Mouse (Mus musculus) heart, embryonic 14.5 days (tissue): ENCODE data around the gene Scube3. TPM values are rescaled to one million over a fixed set of nuclear protein-coding genes. Genes with fewer than 3 reads are reported as not detected.

ENCODE experiments used
- ATAC-seq: fragments of 200-750 bp; cut with Nextera tagmentation; 2 replicates; pipeline ENCODE4 v1.8.0; 2017; ENCODE audit warnings: low read depth, moderate TSS enrichment; ENCODE audit not compliant: insufficient number of reproducible peaks, insufficient read depth, low FRiP score
- H3K27ac ChIP-seq, 2 experiments: fragments of 200-500 bp in 1 of 2; fragments of 300-500 bp in 1 of 2; sonication (generic) in 1 of 2; replicated peaks in 1 of 2; 2 replicates each; pipeline ENCODE4 v1.5.1; 2012 to 2014; ENCODE audit warnings: low read depth in 2 of 2, low read length in 2 of 2, control low read depth in 1 of 2, mild to moderate bottlenecking in 1 of 2, mixed read lengths in 1 of 2; ENCODE audit not compliant: control insufficient read depth in 1 of 2, insufficient read depth in 1 of 2
- H3K27me3 ChIP-seq: fragments of 300-500 bp; sonication (generic); 2 replicates; pipeline ENCODE4 v1.6.1; 2014; ENCODE audit warnings: mild to moderate bottlenecking, low read length, control low read depth; ENCODE audit not compliant: control insufficient read depth, insufficient read depth
- H3K36me3 ChIP-seq: fragments of 300-500 bp; sonication (generic); 2 replicates; pipeline ENCODE4 v1.6.1; 2014; ENCODE audit warnings: mild to moderate bottlenecking, control low read depth, low read length, mixed read lengths; ENCODE audit not compliant: control insufficient read depth, insufficient read depth
- H3K4me1 ChIP-seq, 2 experiments: fragments of 200-500 bp in 1 of 2; fragments of 300-500 bp in 1 of 2; sonication (generic) in 1 of 2; 2 replicates each; pipeline ENCODE4 v1.6.1; 2012 to 2014; ENCODE audit warnings: low read length in 2 of 2, control low read depth in 1 of 2, mixed read lengths in 1 of 2; ENCODE audit not compliant: control insufficient read depth in 2 of 2, insufficient read depth in 2 of 2
- H3K4me2 ChIP-seq: fragments of 300-500 bp; sonication (generic); 2 replicates; pipeline ENCODE4 v1.6.1; 2014; ENCODE audit warnings: mild to moderate bottlenecking, low read length
- H3K4me3 ChIP-seq, 2 experiments: fragments of 200-500 bp in 1 of 2; fragments of 300-500 bp in 1 of 2; sonication (generic) in 1 of 2; 2 replicates each; pipeline ENCODE4 v1.5.1; 2012 to 2014; ENCODE audit warnings: low read length in 2 of 2, mild to moderate bottlenecking in 2 of 2, control low read depth in 1 of 2, low read depth in 1 of 2, moderate library complexity in 1 of 2; ENCODE audit not compliant: control insufficient read depth in 1 of 2, insufficient read depth in 1 of 2
- H3K9ac ChIP-seq: fragments of 300-500 bp; sonication (generic); 2 replicates; pipeline ENCODE4 v1.6.1; 2014; ENCODE audit warnings: mild to moderate bottlenecking, low read length
- H3K9me3 ChIP-seq: fragments of 300-500 bp; sonication (generic); 2 replicates; pipeline ENCODE4 v1.6.1; 2016; ENCODE audit warnings: low read length, control low read depth; ENCODE audit not compliant: control insufficient read depth
- WGBS: fragments of 180-500 bp; shearing (Covaris S2); extraction: QIAGEN DNeasy Blood & Tissue Kit; methylation state at CpG from one replicate; pipeline ENCODE4 v1.1.7; 2014; 5-methylcytosine and 5-hydroxymethylcytosine counted together
- polyA plus RNA-seq: library from polyadenylated mRNA; unstranded; fragments of >200 nt; fragmentation: Nextera tagmentation; extraction: Ambion mirVana; gene quantifications from 2 replicates; pipeline ENCODE4 v1.2.1, GENCODE M21; 2014

The Scube3 gene
- polyA plus RNA-seq, 1 experiment from 2014 or later: 1.4 TPM

GRCm38 (mm10) chr17:28101284-28101887 lies 40.6 kb upstream of the Scube3 start:
- H3K9ac ChIP-seq: no peak overlapping the region
- 71% methylated on average over 12 of the region's 12 CpGs for WGBS
- no peak overlapping the region for H3K27ac ChIP-seq
- H3K4me3 ChIP-seq: no peak overlapping the region
- H3K36me3 ChIP-seq: no peaks in the 10 kb centered on the region
- no peak overlapping the region for H3K4me2 ChIP-seq
- no peaks in the 10 kb centered on the region for H3K4me1 ChIP-seq
- H3K27me3 ChIP-seq: no peaks in the 10 kb centered on the region
- 0 out of 2 replicates have a peak, but pooled peaks cover 5% of the 10 kb centered on the region for H3K9me3 ChIP-seq
- ATAC-seq: no peak

GRCm38 (mm10) chr17:28101902-28102319 lies 40.0 kb upstream of the Scube3 start:
- 43% methylated on average over 10 of the region's 10 CpGs for WGBS

GRCm38 (mm10) chr17:28104416-28104815 lies 37.5 kb upstream of the Scube3 start:
- no peaks in the 10 kb centered on the region for H3K27me3 ChIP-seq
- H3K4me3 ChIP-seq: no peak overlapping the region
- WGBS: 69% methylated on average over 6 of the region's 6 CpGs
- no peak overlapping the region for H3K27ac ChIP-seq
- 0 out of 2 replicates have a peak, but pooled peaks cover 5% of the 10 kb centered on the region for H3K9me3 ChIP-seq
- H3K9ac ChIP-seq: no peak overlapping the region
- no peaks in the 10 kb centered on the region for H3K36me3 ChIP-seq
- peaks cover 3 to 4% of the 10 kb centered on the region in 2 experiments; a peak in 1 of 4 replicates for H3K4me1 ChIP-seq
- H3K4me2 ChIP-seq: no peak overlapping the region
- no peak for ATAC-seq

More at GRCm38 (mm10) chr17:28101902-28102319, 40.0 kb upstream of the Scube3 start:
- Histone ChIP-seq H3K4me2 (no peak overlapping the region), H3K27me3 (no peaks in the 10 kb centered on the region), H3K4me3 (no peak overlapping the region), H3K9me3 (0 out of 2 replicates have a peak, but pooled peaks cover 5% of the 10 kb centered on the region), H3K36me3 (no peaks in the 10 kb centered on the region), H3K4me1 (0 out of 4 replicates have a peak, but pooled peaks cover 0 to 1% of the 10 kb centered on the region in 2 experiments), H3K27ac (no peak overlapping the region), H3K9ac (no peak overlapping the region)
- no peak for ATAC-seq

GRCm38 (mm10) chr17:28106352-28106751 lies 35.6 kb upstream of the Scube3 start:
- Histone ChIP-seq H3K4me1 (peaks cover 3 to 4% of the 10 kb centered on the region in 2 experiments; a peak in 1 of 4 replicates), H3K9me3 (no peaks in the 10 kb centered on the region), H3K27ac (no peak overlapping the region), H3K9ac (no peak overlapping the region), H3K4me2 (no peak overlapping the region), H3K4me3 (no peak overlapping the region), H3K27me3 (no peaks in the 10 kb centered on the region), H3K36me3 (no peaks in the 10 kb centered on the region)
- no peak for ATAC-seq
- 78% methylated on average over 6 of the region's 6 CpGs for whole genome bisulfite sequencing

GRCm38 (mm10) chr17:28107275-28107674 lies 34.7 kb upstream of the Scube3 start:
- WGBS: 19% methylated on average over 14 of the region's 14 CpGs
- no peak for ATAC-seq
- H3K27ac ChIP-seq: no peak overlapping the region
- H3K36me3 ChIP-seq: no peaks in the 10 kb centered on the region
- H3K9me3 ChIP-seq: no peaks in the 10 kb centered on the region
- H3K4me2 ChIP-seq: no peak overlapping the region
- H3K9ac ChIP-seq: no peak overlapping the region
- H3K27me3 ChIP-seq: no peaks in the 10 kb centered on the region
- peaks cover 3 to 4% of the 10 kb centered on the region in 2 experiments; a peak in 1 of 4 replicates for H3K4me1 ChIP-seq
- H3K4me3 ChIP-seq: no peak overlapping the region

- Histone ChIP-seq H3K36me3 (no peaks in the 10 kb centered on the region), H3K4me2 (no peak overlapping the region), H3K27me3 (no peaks in the 10 kb centered on the region), H3K9ac (no peak overlapping the region), H3K9me3 (no peaks in the 10 kb centered on the region), H3K4me3 (no peak overlapping the region), H3K4me1 (peaks cover 0 to 3% of the 10 kb centered on the region in 2 experiments; a peak in 1 of 4 replicates), H3K27ac (no peak overlapping the region)
- WGBS: 87% methylated on average over 8 of the region's 8 CpGs
- ATAC-seq: no peak
These were observed 29.7 kb upstream of the Scube3 start for GRCm38 (mm10) chr17:28112266-28112665.

- Histone ChIP-seq H3K36me3 (no peaks in the 10 kb centered on the region), H3K9me3 (no peaks in the 10 kb centered on the region), H3K4me3 (no peak overlapping the region), H3K27ac (no peak overlapping the region), H3K4me1 (peaks cover 7 to 9% of the 10 kb centered on the region in 2 experiments; a peak in 3 of 4 replicates), H3K9ac (no peak overlapping the region), H3K27me3 (no peaks in the 10 kb centered on the region), H3K4me2 (no peak overlapping the region)
- 76% methylated on average over 9 of the region's 9 CpGs for WGBS
- no peak for ATAC-seq
These were observed 25.6 kb upstream of the Scube3 start for GRCm38 (mm10) chr17:28116335-28116734.
